Mouse (Mus musculus): ENCODE measurements at regions not wholly inside any gene's neighbourhood (a gene's known extent, or its start where the extent isn't known, plus 50 kb on each side); places are given as distances from the start of the nearest gene placed in this dataset.
"Not testable (repeated sequence)": the region's sequence is repeated elsewhere in the genome, so short reads cannot be mapped to it uniquely, and the experiment has no call there.

- ATAC-seq, result no peak
- H3K36me3 ChIP-seq (ENCODE audit: insufficient read depth), result no peaks in the 10 kb centered on the region
- no peak overlapping the region for H3K27ac ChIP-seq (ENCODE audit: low read depth, low read length)
- H3K27me3 ChIP-seq (ENCODE audit: insufficient read depth, low read length), result no peaks in the 10 kb centered on the region
- no peak for TF ChIP-seq CTCF (IDR thresholded peaks at IDR 0.05; ENCODE audit: low read depth)
- no peak overlapping the region for H3K4me2 ChIP-seq (ENCODE audit: low read depth)
- H3K9me3 ChIP-seq (ENCODE audit: low read length), result no peaks in the 10 kb centered on the region
- no peaks in the 10 kb centered on the region for H3K4me1 ChIP-seq (ENCODE audit: insufficient read depth)
- H3K9ac ChIP-seq, result no peak overlapping the region
- DNase-seq, result no peak
- 87% methylated on average over 5 of the region's 5 CpGs for WGBS
- H3K4me3 ChIP-seq (ENCODE audit: low read depth, low read length), result no peak overlapping the region
These were observed 84.1 kb upstream of the Trim2 start for GRCm38 (mm10) chr3:84390769-84391168.

- Histone ChIP-seq H3K27ac (ENCODE audit: low read depth, low read length) (no peak overlapping the region), H3K9me3 (ENCODE audit: low read length) (no peaks in the 10 kb centered on the region), H3K4me2 (ENCODE audit: low read depth) (no peak overlapping the region), H3K27me3 (ENCODE audit: insufficient read depth, low read length) (no peaks in the 10 kb centered on the region), H3K4me1 (ENCODE audit: insufficient read depth) (no peaks in the 10 kb centered on the region), H3K9ac (no peak overlapping the region), H3K4me3 (ENCODE audit: low read depth, low read length) (no peak overlapping the region), H3K36me3 (ENCODE audit: insufficient read depth) (no peaks in the 10 kb centered on the region)
- DNase-seq (no peak), ATAC-seq (no peak)
- TF ChIP-seq CTCF (IDR thresholded peaks at IDR 0.05; ENCODE audit: low read depth), result no peak
- 90% methylated on average over 6 of the region's 6 CpGs for WGBS
These were observed 81.8 kb upstream of the Trim2 start for GRCm38 (mm10) chr3:84388486-84388885.

- Histone ChIP-seq H3K4me1 (ENCODE audit: insufficient read depth) (no peaks in the 10 kb centered on the region), H3K4me3 (ENCODE audit: low read depth, low read length) (no peak overlapping the region), H3K9ac (no peak overlapping the region), H3K4me2 (ENCODE audit: low read depth) (no peak overlapping the region), H3K27me3 (ENCODE audit: insufficient read depth, low read length) (no peaks in the 10 kb centered on the region), H3K27ac (ENCODE audit: low read depth, low read length) (no peak overlapping the region), H3K9me3 (ENCODE audit: low read length) (no peaks in the 10 kb centered on the region), H3K36me3 (ENCODE audit: insufficient read depth) (no peaks in the 10 kb centered on the region)
- DNase-seq, result peak; percentile 19
- 17% methylated on average over 5 of the region's 5 CpGs for WGBS
- peak; percentile 79 for ATAC-seq
- no peak for TF ChIP-seq CTCF (IDR thresholded peaks at IDR 0.05; ENCODE audit: low read depth)
These were observed 79.0 kb upstream of the Trim2 start for GRCm38 (mm10) chr3:84385656-84386055.

GRCm38 (mm10) chr3:84383559-84383958, 76.9 kb upstream of the Trim2 start:
- Histone ChIP-seq H3K27me3 (ENCODE audit: insufficient read depth, low read length) (no peaks in the 10 kb centered on the region), H3K9ac (no peak overlapping the region), H3K9me3 (ENCODE audit: low read length) (no peaks in the 10 kb centered on the region), H3K4me1 (ENCODE audit: insufficient read depth) (no peaks in the 10 kb centered on the region), H3K4me2 (ENCODE audit: low read depth) (no peak overlapping the region), H3K36me3 (ENCODE audit: insufficient read depth) (no peaks in the 10 kb centered on the region), H3K4me3 (ENCODE audit: low read depth, low read length) (no peak overlapping the region), H3K27ac (ENCODE audit: low read depth, low read length) (no peak overlapping the region)
- TF ChIP-seq CTCF (IDR thresholded peaks at IDR 0.05; ENCODE audit: low read depth), result no peak
- DNase-seq (no peak), ATAC-seq (no peak)
- 84% methylated on average over 3 of the region's 3 CpGs for WGBS

GRCm38 (mm10) chr3:84383038-84383437, 76.4 kb upstream of the Trim2 start:
- not testable (repeated sequence) for H3K9ac ChIP-seq; H3K4me2 ChIP-seq (ENCODE audit: low read depth); H3K4me3 ChIP-seq (ENCODE audit: low read depth, low read length); H3K4me1 ChIP-seq (ENCODE audit: insufficient read depth); ATAC-seq; H3K27me3 ChIP-seq (ENCODE audit: insufficient read depth, low read length); H3K9me3 ChIP-seq (ENCODE audit: low read length); H3K27ac ChIP-seq (ENCODE audit: low read depth, low read length); H3K36me3 ChIP-seq (ENCODE audit: insufficient read depth); DNase-seq

- ATAC-seq, result no peak
- no peaks in the 10 kb centered on the region for H3K9me3 ChIP-seq (ENCODE audit: low read length)
- TF ChIP-seq CTCF (IDR thresholded peaks at IDR 0.05; ENCODE audit: low read depth), result no peak
- 69% methylated on average over 4 of the region's 4 CpGs for WGBS
- H3K27me3 ChIP-seq (ENCODE audit: insufficient read depth, low read length), result no peaks in the 10 kb centered on the region
- DNase-seq, result no peak
- H3K36me3 ChIP-seq (ENCODE audit: insufficient read depth), result no peaks in the 10 kb centered on the region
- no peak overlapping the region for H3K9ac ChIP-seq
- H3K4me3 ChIP-seq (ENCODE audit: low read depth, low read length), result no peak overlapping the region
- no peaks in the 10 kb centered on the region for H3K4me1 ChIP-seq (ENCODE audit: insufficient read depth)
- H3K4me2 ChIP-seq (ENCODE audit: low read depth), result no peak overlapping the region
- H3K27ac ChIP-seq (ENCODE audit: low read depth, low read length), result no peak overlapping the region
These were observed 75.3 kb upstream of the Trim2 start for GRCm38 (mm10) chr3:84382006-84382405.

GRCm38 (mm10) chr3:84378987-84379556, 72.4 kb upstream of the Trim2 start:
- TF ChIP-seq CTCF (IDR thresholded peaks at IDR 0.05; ENCODE audit: low read depth), result no peak
- Histone ChIP-seq H3K4me1 (ENCODE audit: insufficient read depth) (no peaks in the 10 kb centered on the region), H3K4me3 (ENCODE audit: low read depth, low read length) (no peak overlapping the region), H3K9ac (no peak overlapping the region), H3K27me3 (ENCODE audit: insufficient read depth, low read length) (no peaks in the 10 kb centered on the region), H3K9me3 (ENCODE audit: low read length) (no peaks in the 10 kb centered on the region), H3K4me2 (ENCODE audit: low read depth) (no peak overlapping the region), H3K36me3 (ENCODE audit: insufficient read depth) (no peaks in the 10 kb centered on the region), H3K27ac (ENCODE audit: low read depth, low read length) (no peak overlapping the region)
- no peak for DNase-seq
- 87% methylated on average over 4 of the region's 4 CpGs for WGBS
- no peak for ATAC-seq

- DNase-seq, result no peak
- H3K27me3 ChIP-seq (ENCODE audit: insufficient read depth, low read length), result no peaks in the 10 kb centered on the region
- H3K27ac ChIP-seq (ENCODE audit: low read depth, low read length), result no peak overlapping the region
- H3K9me3 ChIP-seq (ENCODE audit: low read length), result no peaks in the 10 kb centered on the region
- no peak for TF ChIP-seq CTCF (IDR thresholded peaks at IDR 0.05; ENCODE audit: low read depth)
- no peak overlapping the region for H3K9ac ChIP-seq
- no peaks in the 10 kb centered on the region for H3K4me1 ChIP-seq (ENCODE audit: insufficient read depth)
- no peak overlapping the region for H3K4me3 ChIP-seq (ENCODE audit: low read depth, low read length)
- 56% methylated on average over 2 of the region's 2 CpGs for WGBS
- H3K36me3 ChIP-seq (ENCODE audit: insufficient read depth), result no peaks in the 10 kb centered on the region
- no peak overlapping the region for H3K4me2 ChIP-seq (ENCODE audit: low read depth)
- ATAC-seq, result 0 out of 2 replicates have a peak, but pooled peaks have one; percentile 6
These were observed 69.8 kb upstream of the Trim2 start for GRCm38 (mm10) chr3:84376510-84376909.
